Mouse (Mus musculus) kidney, adult 2 months (tissue): ENCODE data around the gene Sytl4. TPM values are rescaled to one million over a fixed set of nuclear protein-coding genes. Genes with fewer than 3 reads are reported as not detected.

ENCODE experiments used
- DNase-seq: peaks from one replicate; pipeline ENCODE4 v3.0.0; 2021
- H3K27ac ChIP-seq: fragments of 200-500 bp; 2 replicates; pipeline ENCODE4 v1.5.1; 2012; ENCODE audit warnings: low read depth, low read length, control low read depth, inconsistent platforms; ENCODE audit not compliant: insufficient read depth
- H3K27me3 ChIP-seq: fragments of 200-500 bp; replicated peaks from 2 replicates; pipeline ENCODE4 v1.6.1; 2012; ENCODE audit warnings: mild to moderate bottlenecking, moderate library complexity, low read length, inconsistent platforms; ENCODE audit not compliant: control insufficient read depth, insufficient read depth
- H3K36me3 ChIP-seq: fragments of 200-500 bp; 2 replicates; pipeline ENCODE4 v1.6.1; 2012; ENCODE audit warnings: mild to moderate bottlenecking, moderate library complexity, low read length, inconsistent platforms; ENCODE audit not compliant: control insufficient read depth, insufficient read depth
- H3K4me1 ChIP-seq: fragments of 200-500 bp; 2 replicates; pipeline ENCODE4 v1.6.1; 2011; ENCODE audit warnings: low read length; ENCODE audit not compliant: control insufficient read depth, insufficient read depth
- H3K4me3 ChIP-seq: fragments of 200-500 bp; 2 replicates; pipeline ENCODE4 v1.5.1; 2011; ENCODE audit warnings: mild to moderate bottlenecking, low read depth, low read length, control low read depth; ENCODE audit not compliant: insufficient read depth
- CTCF ChIP-seq: fragments of 200-500 bp; conservative IDR thresholded peaks from 2 replicates; pipeline ENCODE4 v1.5.1; 2011; ENCODE audit warnings: low read depth, mild to moderate bottlenecking, control low read depth, low read length, moderate library complexity, mixed read lengths; ENCODE audit not compliant: insufficient read depth, insufficient read length
- POLR2A ChIP-seq: fragments of 200-500 bp; IDR thresholded peaks from one replicate; pipeline ENCODE4 v1.6.1; 2011; ENCODE audit warnings: low read depth, low read length, control low read depth
- WGBS: fragments of 180-500 bp; shearing (Covaris S2); methylation state at CpG from one replicate; pipeline ENCODE4 v1.1.7; 2018; 5-methylcytosine and 5-hydroxymethylcytosine counted together
- polyA plus RNA-seq: library from polyadenylated mRNA; depleted of rRNA; stranded (reverse); fragments of >200 nt; gene quantifications from 2 replicates; pipeline ENCODE4 v1.2.3, GENCODE M21; 2012; rRNA removed

The Sytl4 gene
- polyA plus RNA-seq, 1 experiment: 1.5 TPM

- no peaks in the 10 kb centered on the region for H3K4me1 ChIP-seq
- no peaks in the 10 kb centered on the region for H3K36me3 ChIP-seq
- no peaks in the 10 kb centered on the region for H3K27me3 ChIP-seq
- peak overlapping the region; percentile 74 for H3K27ac ChIP-seq
- H3K4me3 ChIP-seq: no peak overlapping the region
- peak; percentile 53 for DNase-seq
- TF ChIP-seq CTCF (no peak), POLR2A (no peak)
- 52% methylated on average over 10 of the region's 10 CpGs for WGBS
Observed at GRCm38 (mm10) chrX:133911397-133912103, 70.1 kb downstream of the Sytl4 start.

GRCm38 (mm10) chrX:133908261-133908660 lies 73.4 kb downstream of the Sytl4 start, which contains the start of gene Srpx2:
Gene Srpx2, plus strand, starts transcription at chrX:133908426.
- DNase-seq: no peak
- no peak within 1 kb of the TSS for H3K27ac ChIP-seq
- H3K36me3 ChIP-seq: no peaks in the 10 kb centered on the region
- TF ChIP-seq CTCF (no peak), POLR2A (no peak)
- H3K4me3 ChIP-seq: peak within 1 kb of the TSS; percentile 25; the same call in 1 of the 2 replicates
- no peaks in the 10 kb centered on the region for H3K27me3 ChIP-seq
- 9% methylated on average over 3 of the region's 3 CpGs for WGBS
- H3K4me1 ChIP-seq: no peaks in the 10 kb centered on the region

- H3K27me3 ChIP-seq: no peaks in the 10 kb centered on the region
- DNase-seq: peak; percentile 83
- H3K4me3 ChIP-seq: peak within 1 kb of the TSS; percentile 66
- no peaks in the 10 kb centered on the region for H3K36me3 ChIP-seq
- H3K27ac ChIP-seq: no peak within 1 kb of the TSS
- TF ChIP-seq CTCF (0 out of 2 replicates have a peak, but pooled peaks have one; percentile 25), POLR2A (no peak)
- under 1% methylated on average over 33 of the region's 33 CpGs for WGBS
- H3K4me1 ChIP-seq: no peaks in the 10 kb centered on the region
Observed at GRCm38 (mm10) chrX:133898014-133898542, 83.5 kb downstream of the Sytl4 start, which contains the start of gene Tspan6. Gene Tspan6, minus strand, starts transcription at chrX:133898429.

DNA sequence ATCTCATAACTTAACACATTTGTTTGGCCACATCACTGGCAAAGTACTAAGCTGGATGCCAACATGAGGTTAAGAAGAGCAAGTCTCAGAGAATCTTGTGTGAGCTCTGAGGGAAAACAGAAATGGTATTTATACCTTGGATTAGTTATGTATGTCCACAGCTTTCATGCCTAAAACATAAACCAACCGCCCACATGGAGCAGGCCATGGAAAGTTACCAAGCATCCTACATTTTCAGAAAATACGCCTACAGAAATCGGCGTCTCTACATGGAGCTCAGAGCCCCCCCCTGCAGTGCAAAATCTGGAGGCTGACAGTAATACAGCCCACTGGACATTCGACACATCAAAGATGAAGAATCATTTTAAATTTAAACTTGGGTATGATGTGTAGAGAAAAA lies 93.5 kb downstream of the Sytl4 start:
- no peak for DNase-seq
- H3K4me3 ChIP-seq: no peak overlapping the region
- no peaks in the 10 kb centered on the region for H3K36me3 ChIP-seq
- H3K27me3 ChIP-seq: no peaks in the 10 kb centered on the region
- 91% methylated on average over 5 of the region's 5 CpGs for WGBS
- TF ChIP-seq POLR2A: no peak
- TF ChIP-seq CTCF: no peak
- no peak overlapping the region for H3K27ac ChIP-seq
- H3K4me1 ChIP-seq: no peaks in the 10 kb centered on the region

GRCm38 (mm10) chrX:133887308-133887707 lies 94.3 kb downstream of the Sytl4 start:
- Histone ChIP-seq H3K4me3 (no peak overlapping the region), H3K4me1 (no peaks in the 10 kb centered on the region), H3K27ac (no peak overlapping the region), H3K36me3 (no peaks in the 10 kb centered on the region), H3K27me3 (no peaks in the 10 kb centered on the region)
- DNase-seq: no peak
- TF ChIP-seq CTCF (no peak), POLR2A (no peak)
- 98% methylated on average over 3 of the region's 3 CpGs for WGBS

Other genes starting within 250 kb of the Sytl4 start
- not detected in 2 replicates for gene Tnmd, start 130.8 kb downstream of the Sytl4 start, polyA plus RNA-seq
- gene Tspan6, start 83.4 kb downstream of the Sytl4 start, polyA plus RNA-seq: 6.1 and 6.7 TPM in 2 replicates
- gene Srpx2, start 73.4 kb downstream of the Sytl4 start, polyA plus RNA-seq: 9.0 and 10.5 TPM in 2 replicates
- gene Cstf2, start 77.4 kb upstream of the Sytl4 start, polyA plus RNA-seq: 8.6 and 9.6 TPM in 2 replicates
- gene Xkrx, start 180.3 kb upstream of the Sytl4 start, polyA plus RNA-seq: 0.56 and 0.67 TPM in 2 replicates
- gene Arl13a, start 205.7 kb upstream of the Sytl4 start, polyA plus RNA-seq: not detected in 2 replicates
- gene Nox1, start 240.1 kb upstream of the Sytl4 start, polyA plus RNA-seq: 0.05 and 0.14 TPM in 2 replicates